Mouse (Mus musculus) MEL (cell line): ENCODE results near the gene Elfn2. TPM values are rescaled to one million over a fixed set of nuclear protein-coding genes. Genes with fewer than 3 reads are reported as not detected.

ENCODE experiments used
- DNase-seq: peaks from one replicate; pipeline ENCODE4 v3.0.0; 2011; ENCODE audit warnings: low read depth, low spot score
- H3K27ac ChIP-seq: 2 replicates; pipeline ENCODE4 v1.5.1; 2012; ENCODE audit warnings: low read depth, mild to moderate bottlenecking, control low read depth, low read length, moderate library complexity; ENCODE audit not compliant: control insufficient read depth
- H3K27me3 ChIP-seq, 2 experiments: fragments of 150-350 bp in 1 of 2; sonication (generic) in 1 of 2; 2 replicates each; pipeline ENCODE4 v1.6.1; 2012; ENCODE audit warnings: low read length in 2 of 2, mild to moderate bottlenecking in 2 of 2, improper control_type of control experiment in 1 of 2, moderate library complexity in 1 of 2; ENCODE audit not compliant: insufficient read depth in 2 of 2, control insufficient read depth in 1 of 2
- H3K36me3 ChIP-seq, 2 experiments: 2 replicates each; pipeline ENCODE4 v1.6.1; 2012 to 2014; ENCODE audit warnings: low read length in 2 of 2, improper control_type of control experiment in 1 of 2, inconsistent platforms in 1 of 2, mild to moderate bottlenecking in 1 of 2; ENCODE audit not compliant: insufficient read depth in 2 of 2, control insufficient read depth in 1 of 2
- H3K4me1 ChIP-seq, 2 experiments: fragments of 150-350 bp in 1 of 2; sonication (generic) in 1 of 2; 2 replicates each; pipeline ENCODE4 v1.6.1; 2012; ENCODE audit warnings: low read length in 2 of 2, improper control_type of control experiment in 1 of 2, mild to moderate bottlenecking in 1 of 2; ENCODE audit not compliant: insufficient read depth in 2 of 2, control insufficient read depth in 1 of 2
- H3K4me3 ChIP-seq, 2 experiments: fragments of 150-350 bp in 1 of 2; sonication (generic) in 1 of 2; 2 replicates each; pipeline ENCODE4 v1.5.1; 2012; ENCODE audit warnings: low read depth in 2 of 2, low read length in 2 of 2, mild to moderate bottlenecking in 2 of 2, moderate library complexity in 2 of 2, control low read depth in 1 of 2, improper control_type of control experiment in 1 of 2; ENCODE audit not compliant: control insufficient read depth in 1 of 2, insufficient read depth in 1 of 2
- H3K79me2 ChIP-seq: 2 replicates; pipeline ENCODE4 v1.6.1; 2012; ENCODE audit warnings: mild to moderate bottlenecking, low read length, moderate library complexity; ENCODE audit not compliant: control insufficient read depth, poor library complexity, insufficient read depth
- H3K9ac ChIP-seq: 2 replicates; pipeline ENCODE4 v1.6.1; 2012; ENCODE audit warnings: low read depth, mild to moderate bottlenecking, control low read depth, low read length, moderate library complexity; ENCODE audit not compliant: control insufficient read depth, poor library complexity, severe bottlenecking
- H3K9me3 ChIP-seq: fragments of 150-350 bp; sonication (generic); replicated peaks from 2 replicates; pipeline ENCODE4 v1.6.1; 2012; ENCODE audit warnings: mild to moderate bottlenecking, low read length, improper control_type of control experiment, moderate library complexity; ENCODE audit not compliant: insufficient read depth
- BHLHE40 ChIP-seq: IDR thresholded peaks from 2 replicates; pipeline ENCODE4 v1.6.1; 2012; ENCODE audit warnings: low read depth, mild to moderate bottlenecking, inconsistent platforms, low read length, improper control_type of control experiment, borderline replicate concordance
- CTCF ChIP-seq, 3 experiments: IDR thresholded peaks in 2 of 3; conservative IDR thresholded peaks in 1 of 3; 2 replicates each; pipeline ENCODE4 v1.5.1; 2011 to 2012; ENCODE audit warnings: low read length in 3 of 3, low read depth in 2 of 3, mild to moderate bottlenecking in 2 of 3, improper control_type of control experiment in 1 of 3, inconsistent platforms in 1 of 3, mixed read lengths in 1 of 3, moderate library complexity in 1 of 3; ENCODE audit not compliant: control insufficient read depth in 1 of 3, insufficient read depth in 1 of 3, poor library complexity in 1 of 3, severe bottlenecking in 1 of 3
- ELF1 ChIP-seq: IDR thresholded peaks from 2 replicates; pipeline ENCODE4 v1.6.1; 2014; ENCODE audit warnings: low read depth, mild to moderate bottlenecking, inconsistent platforms, low read length, improper control_type of control experiment, moderate library complexity
- EP300 ChIP-seq, 2 experiments: IDR thresholded peaks; 2 replicates each; pipeline ENCODE4 v1.6.1; 2011; ENCODE audit warnings: improper control_type of control experiment in 2 of 2, low read length in 2 of 2, low read depth in 1 of 2, mild to moderate bottlenecking in 1 of 2
- ETS1 ChIP-seq: IDR thresholded peaks from 2 replicates; pipeline ENCODE4 v1.6.1; 2012; ENCODE audit warnings: low read depth, mild to moderate bottlenecking, inconsistent platforms, low read length, improper control_type of control experiment, moderate library complexity
- GATA1 ChIP-seq: IDR thresholded peaks from 2 replicates; pipeline ENCODE4 v1.6.1; 2011; ENCODE audit warnings: low read depth, low read length, improper control_type of control experiment
- KAT2A ChIP-seq: conservative IDR thresholded peaks from 2 replicates; pipeline ENCODE4 v1.6.1; 2012; ENCODE audit warnings: low read depth, low read length, improper control_type of control experiment, inconsistent platforms
- MAFK ChIP-seq: IDR thresholded peaks from 2 replicates; pipeline ENCODE4 v1.6.1; 2011; ENCODE audit warnings: low read depth, mild to moderate bottlenecking, low read length, improper control_type of control experiment, borderline replicate concordance
- MAX ChIP-seq: IDR thresholded peaks from 2 replicates; pipeline ENCODE4 v1.6.1; 2011; ENCODE audit warnings: low read length, improper control_type of control experiment
- MAZ ChIP-seq: IDR thresholded peaks from 2 replicates; pipeline ENCODE4 v1.6.1; 2012; ENCODE audit warnings: low read depth, mild to moderate bottlenecking, inconsistent platforms, low read length, improper control_type of control experiment
- MYB ChIP-seq: IDR thresholded peaks from 2 replicates; pipeline ENCODE4 v1.6.1; 2011; ENCODE audit warnings: mild to moderate bottlenecking, low read depth, low read length, improper control_type of control experiment
- MYC ChIP-seq: IDR thresholded peaks from 2 replicates; pipeline ENCODE4 v1.6.1; 2011; ENCODE audit warnings: low read depth, mild to moderate bottlenecking, low read length, improper control_type of control experiment, moderate library complexity
- POLR2A ChIP-seq, 2 experiments: IDR thresholded peaks; 2 replicates each; pipeline ENCODE4 v1.6.1; 2011 to 2012; ENCODE audit warnings: low read length in 2 of 2, mild to moderate bottlenecking in 2 of 2, control low read depth in 1 of 2, improper control_type of control experiment in 1 of 2, low read depth in 1 of 2, moderate library complexity in 1 of 2; ENCODE audit not compliant: control insufficient read depth in 1 of 2, insufficient read depth in 1 of 2, poor library complexity in 1 of 2
- RAD21 ChIP-seq: IDR thresholded peaks from 2 replicates; pipeline ENCODE4 v1.6.1; 2011; ENCODE audit warnings: mild to moderate bottlenecking, low read depth, low read length, improper control_type of control experiment
- SIN3A ChIP-seq: IDR thresholded peaks from 2 replicates; pipeline ENCODE4 v1.6.1; 2012; ENCODE audit warnings: low read length, improper control_type of control experiment, inconsistent platforms
- TAL1 ChIP-seq: IDR thresholded peaks from 2 replicates; pipeline ENCODE4 v1.6.1; 2012; ENCODE audit warnings: mild to moderate bottlenecking, inconsistent platforms, low read length, moderate library complexity, mixed read lengths
- USF1 ChIP-seq: IDR thresholded peaks from 2 replicates; pipeline ENCODE4 v1.6.1; 2014; ENCODE audit warnings: low read depth, mild to moderate bottlenecking, inconsistent platforms, low read length, improper control_type of control experiment, moderate library complexity
- USF2 ChIP-seq, 2 experiments: IDR thresholded peaks; 2 replicates each; pipeline ENCODE4 v1.6.1; 2011 to 2012; ENCODE audit warnings: improper control_type of control experiment in 2 of 2, low read length in 2 of 2, borderline replicate concordance in 1 of 2, inconsistent platforms in 1 of 2, low read depth in 1 of 2, mild to moderate bottlenecking in 1 of 2; ENCODE audit not compliant: insufficient read depth in 1 of 2
- ZC3H11A ChIP-seq: IDR thresholded peaks from 2 replicates; pipeline ENCODE4 v1.6.1; 2012; ENCODE audit warnings: low read depth, mild to moderate bottlenecking, inconsistent platforms, low read length, improper control_type of control experiment
- ZKSCAN1 ChIP-seq: IDR thresholded peaks from 2 replicates; pipeline ENCODE4 v1.6.1; 2012; ENCODE audit warnings: low read depth, mild to moderate bottlenecking, inconsistent platforms, low read length, improper control_type of control experiment, moderate library complexity
- ZNF384 ChIP-seq: IDR thresholded peaks from 2 replicates; pipeline ENCODE4 v1.6.1; 2012; ENCODE audit warnings: low read depth, mild to moderate bottlenecking, inconsistent platforms, low read length, improper control_type of control experiment
- polyA plus RNA-seq, 2 experiments: library from polyadenylated mRNA; stranded (reverse) in 1 of 2; unstranded in 1 of 2; fragments of >175 nt in 1 of 2; fragments of >200 nt in 1 of 2; gene quantifications; 2 replicates each; pipeline versions ENCODE4 v1.2.1 to v1.2.4; 2012; ENCODE audit warnings: low replicate concordance in 2 of 2, low read depth in 1 of 2; ENCODE audit not compliant: insufficient read length in 2 of 2, insufficient read depth in 1 of 2, missing spikeins in 1 of 2
- total RNA-seq: library from RNA; depleted of rRNA; stranded (reverse); fragments of 300-350 nt; gene quantifications from 2 replicates; pipeline ENCODE4 v1.2.3, GENCODE M21; 2012

Elfn2 gene
- total and polyA plus RNA-seq, 3 experiments, result 0.04 to 0.15 TPM; not detected in 1

DNA sequence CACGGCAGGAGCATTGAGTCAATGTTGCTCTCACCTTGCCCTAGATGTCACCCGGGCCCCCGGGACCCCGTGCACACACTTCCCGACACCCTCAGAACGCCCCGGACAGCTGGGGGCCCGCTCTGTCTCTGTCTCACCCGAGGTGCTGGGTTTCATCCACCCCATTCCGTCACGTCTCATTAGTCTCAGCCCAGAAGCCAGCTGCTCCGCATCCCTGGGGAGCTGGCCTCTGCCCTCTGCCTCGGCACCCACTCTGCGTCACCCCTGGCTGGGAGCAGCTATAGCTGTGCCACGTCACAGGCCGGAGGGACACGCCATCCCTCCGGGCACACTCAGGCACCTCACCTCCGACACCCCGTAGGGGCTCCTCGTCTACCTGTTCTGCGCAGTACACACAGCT is 38.3 kb downstream of the Elfn2 start:
- Histone ChIP-seq H3K79me2 (no peaks in the 10 kb centered on the region), H3K9ac (no peak overlapping the region), H3K4me1 (no peaks in the 10 kb centered on the region), H3K27me3 (peaks cover 0 to 6% of the 10 kb centered on the region in 2 experiments; a peak in 1 of 4 replicates), H3K27ac (no peak overlapping the region), H3K36me3 (no peaks in the 10 kb centered on the region), H3K9me3 (no peaks in the 10 kb centered on the region), H3K4me3 (no peak overlapping the region)
- no peak for DNase-seq
- TF ChIP-seq MAX, result no peak

GRCm38 (mm10) chr15:78677708-78678107 is 40.9 kb downstream of the Elfn2 start:
- no peak overlapping the region for H3K9ac ChIP-seq
- no peaks in the 10 kb centered on the region for H3K4me1 ChIP-seq
- no peaks in the 10 kb centered on the region for H3K79me2 ChIP-seq
- H3K9me3 ChIP-seq, result no peaks in the 10 kb centered on the region
- no peaks in the 10 kb centered on the region for H3K27me3 ChIP-seq
- TF ChIP-seq KAT2A (no peak), SIN3A (no peak), ELF1 (no peak), ZC3H11A (no peak), ETS1 (no peak), USF1 (no peak), ZKSCAN1 (no peak), GATA1 (no peak), MAZ (no peak), USF2 (IDR thresholded peaks at IDR 0.05; ENCODE audit: borderline replicate concordance in 1 of 2, insufficient read depth in 1 of 2, low read depth in 1 of 2, low read length in 2 of 2) (no peak), MYB (no peak), TAL1 (no peak), ZNF384 (no peak), BHLHE40 (no peak)
- H3K36me3 ChIP-seq, result no peaks in the 10 kb centered on the region
- DNase-seq, result no peak
- H3K4me3 ChIP-seq, result no peak overlapping the region
- no peak overlapping the region for H3K27ac ChIP-seq

GRCm38 (mm10) chr15:78677015-78677414 is 41.6 kb downstream of the Elfn2 start:
- Histone ChIP-seq H3K27ac (no peak overlapping the region), H3K36me3 (no peaks in the 10 kb centered on the region), H3K4me1 (no peaks in the 10 kb centered on the region), H3K4me3 (no peak overlapping the region), H3K9ac (no peak overlapping the region), H3K79me2 (no peaks in the 10 kb centered on the region), H3K9me3 (no peaks in the 10 kb centered on the region), H3K27me3 (no peaks in the 10 kb centered on the region)
- DNase-seq, result no peak
- TF ChIP-seq CTCF (IDR thresholded peaks at IDR 0.05 in 2 of 3, conservative IDR thresholded peaks at IDR 0.05 in 1 of 3; ENCODE audit: control insufficient read depth in 1 of 3, insufficient read depth in 1 of 3, low read depth in 2 of 3, low read length in 3 of 3, poor library complexity in 1 of 3, severe bottlenecking in 1 of 3) (no peak), RAD21 (no peak), MAX (no peak), POLR2A (IDR thresholded peaks at IDR 0.05; ENCODE audit: control insufficient read depth in 1 of 2, insufficient read depth in 1 of 2, low read depth in 1 of 2, low read length in 2 of 2, poor library complexity in 1 of 2) (no peak), EP300 (IDR thresholded peaks at IDR 0.05; ENCODE audit: low read depth in 1 of 2, low read length in 2 of 2) (no peak), MAFK (no peak), USF2 (IDR thresholded peaks at IDR 0.05; ENCODE audit: borderline replicate concordance in 1 of 2, insufficient read depth in 1 of 2, low read depth in 1 of 2, low read length in 2 of 2) (no peak), SIN3A (no peak), MYC (no peak)
